Mouse (Mus musculus): ENCODE measurements around the gene Plb1. TPM values are rescaled to one million over a fixed set of nuclear protein-coding genes. Genes with fewer than 3 reads are reported as not detected.

Gene Plb1
- 1 to 10 TPM in 1 of 2 experiments, under 1 TPM in 1; 0.91 to 1.8 TPM for total RNA-seq (2021)
- long read RNA-seq, experiment 1, partial matches to known transcripts: 0 of 1 reads
- long read RNA-seq, experiment 1, other reads (novel, unspliced or antisense): 1 of 1 reads
- long read RNA-seq, experiment 2: 0 reads

DNA sequence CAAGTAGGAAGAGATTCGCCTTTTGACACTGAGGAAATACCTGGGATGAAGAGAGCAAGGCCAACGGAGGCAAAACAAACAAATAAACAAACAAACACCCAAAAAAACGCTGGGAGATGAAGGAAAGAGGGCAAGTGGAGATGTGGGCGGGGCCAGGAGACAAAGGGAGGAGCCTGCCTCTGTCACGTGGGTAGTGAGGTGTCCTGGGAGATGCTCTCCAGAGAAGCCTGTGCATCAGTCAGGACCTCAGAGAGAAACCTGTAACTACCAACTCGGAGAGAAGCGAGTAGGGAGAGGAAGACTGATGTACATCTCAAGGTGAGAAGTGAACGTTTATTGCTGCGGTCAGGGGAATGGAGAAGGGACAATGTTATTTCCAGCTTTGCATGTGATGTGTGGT is at the start of gene Plb1:
Gene Plb1, plus strand, starts transcription at position 235 of the 400 bp plus-strand sequence.
- no peak for DNase-seq (ENCODE audit: extremely low spot score in 1 of 2, low spot score in 2 of 2)
- intact Hi-C loops (cut with DNase I): no loop called here
- no peak within 1 kb of the TSS for H3K4me3 ChIP-seq
- TF ChIP-seq CTCF (IDR thresholded peaks at IDR 0.05): no peak
- no peak within 1 kb of the TSS for H3K27ac ChIP-seq

DNA sequence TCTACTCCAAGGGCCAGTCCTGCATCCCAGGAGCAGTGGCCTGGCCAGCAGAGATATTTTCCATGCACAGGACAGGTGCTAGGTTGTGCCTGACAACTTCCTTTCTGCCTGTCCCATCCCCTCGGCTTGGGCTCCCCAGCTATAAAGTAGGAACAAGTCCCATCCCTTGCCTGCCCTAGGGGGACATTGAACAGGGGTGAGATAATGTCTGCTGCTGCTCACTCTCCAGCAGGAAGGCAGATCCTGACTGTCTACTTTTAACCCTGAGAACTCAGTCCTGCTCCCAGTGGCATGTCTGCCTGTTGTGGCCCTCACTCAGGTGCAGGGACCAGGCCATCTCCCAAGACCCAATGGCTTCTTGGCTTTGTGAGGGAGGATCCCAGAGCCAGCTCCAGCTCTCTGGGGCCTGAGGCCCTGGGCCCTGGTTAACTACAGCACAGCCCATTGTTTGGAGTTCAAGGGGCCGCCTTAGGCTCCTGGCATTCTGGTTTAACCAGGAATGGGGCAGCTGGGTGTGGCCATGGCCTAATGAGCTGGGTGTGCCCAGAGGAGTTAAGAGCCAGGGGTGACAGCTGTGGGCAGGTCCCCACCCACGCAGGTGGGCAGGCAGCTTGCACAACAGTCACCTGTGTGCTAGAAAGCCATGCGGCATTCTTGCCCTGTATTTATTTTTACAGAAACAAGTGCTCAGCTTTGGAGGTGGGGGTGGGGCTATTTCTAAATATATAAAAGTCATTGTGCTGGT is 49.5 kb upstream of the Plb1 start:
- intact Hi-C loops (cut with DNase I): no loop called here
- no peak overlapping the region for H3K4me3 ChIP-seq
- no peak overlapping the region for H3K27ac ChIP-seq
- DNase-seq (ENCODE audit: extremely low spot score in 1 of 2, low spot score in 2 of 2): no peak
- TF ChIP-seq CTCF (IDR thresholded peaks at IDR 0.05): no peak

DNA sequence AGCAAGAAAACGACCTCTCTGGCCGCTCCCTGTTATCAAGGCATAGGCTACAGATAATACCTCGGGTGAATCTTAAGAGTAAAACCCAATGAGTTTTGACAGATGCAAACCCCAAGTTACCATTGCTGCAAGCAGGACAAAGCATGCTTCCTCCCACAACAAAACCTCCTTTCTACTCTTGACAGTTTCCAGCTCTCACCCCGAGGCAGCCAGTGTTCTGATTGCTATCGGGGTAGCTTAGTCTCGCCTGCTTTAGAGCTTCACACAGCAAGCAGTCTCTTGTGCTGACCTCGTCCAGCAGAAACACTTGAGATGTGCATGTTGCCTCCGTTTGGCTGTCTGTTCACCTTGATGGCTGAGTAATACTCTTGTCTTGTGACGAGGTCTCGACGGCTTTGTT is 44.8 kb upstream of the Plb1 start:
- intact Hi-C loops (cut with DNase I): no loop called here
- no peak overlapping the region for H3K4me3 ChIP-seq

DNA sequence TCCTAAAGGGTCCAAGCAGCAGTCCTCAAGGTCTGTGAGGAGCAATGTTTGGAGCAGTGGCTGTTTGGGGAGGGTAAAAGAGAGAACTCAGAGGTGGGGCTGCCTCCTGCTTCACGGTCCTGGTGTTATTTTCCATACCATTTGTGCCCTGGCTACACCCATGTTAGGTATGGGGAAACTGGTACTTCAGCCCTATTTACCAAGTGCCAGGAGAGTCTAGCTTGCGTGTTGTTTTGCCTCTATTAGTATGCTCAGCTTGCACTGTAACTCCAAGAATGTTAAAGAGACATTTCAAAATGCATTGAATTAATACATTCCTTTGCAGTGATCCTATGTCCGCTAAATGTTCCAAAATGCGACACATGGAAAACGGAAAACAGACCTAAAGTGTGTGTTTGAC is 41.2 kb upstream of the Plb1 start:
- intact Hi-C loops (cut with DNase I): loop anchor here (10.0 kb wide), 1 partner anchor 596 kb away; the partner anchor contains the start of gene Mrpl33
- Histone ChIP-seq H3K4me3 (no peak overlapping the region), H3K27ac (no peak overlapping the region)
- TF ChIP-seq CTCF (IDR thresholded peaks at IDR 0.05): no peak
- no peak for DNase-seq (ENCODE audit: extremely low spot score in 1 of 2, low spot score in 2 of 2)

More for the DNA sequence above, 44.8 kb upstream of the Plb1 start:
- no peak overlapping the region for H3K27ac ChIP-seq
- TF ChIP-seq CTCF (IDR thresholded peaks at IDR 0.05): no peak
- DNase-seq (ENCODE audit: extremely low spot score in 1 of 2, low spot score in 2 of 2): no peak

DNA sequence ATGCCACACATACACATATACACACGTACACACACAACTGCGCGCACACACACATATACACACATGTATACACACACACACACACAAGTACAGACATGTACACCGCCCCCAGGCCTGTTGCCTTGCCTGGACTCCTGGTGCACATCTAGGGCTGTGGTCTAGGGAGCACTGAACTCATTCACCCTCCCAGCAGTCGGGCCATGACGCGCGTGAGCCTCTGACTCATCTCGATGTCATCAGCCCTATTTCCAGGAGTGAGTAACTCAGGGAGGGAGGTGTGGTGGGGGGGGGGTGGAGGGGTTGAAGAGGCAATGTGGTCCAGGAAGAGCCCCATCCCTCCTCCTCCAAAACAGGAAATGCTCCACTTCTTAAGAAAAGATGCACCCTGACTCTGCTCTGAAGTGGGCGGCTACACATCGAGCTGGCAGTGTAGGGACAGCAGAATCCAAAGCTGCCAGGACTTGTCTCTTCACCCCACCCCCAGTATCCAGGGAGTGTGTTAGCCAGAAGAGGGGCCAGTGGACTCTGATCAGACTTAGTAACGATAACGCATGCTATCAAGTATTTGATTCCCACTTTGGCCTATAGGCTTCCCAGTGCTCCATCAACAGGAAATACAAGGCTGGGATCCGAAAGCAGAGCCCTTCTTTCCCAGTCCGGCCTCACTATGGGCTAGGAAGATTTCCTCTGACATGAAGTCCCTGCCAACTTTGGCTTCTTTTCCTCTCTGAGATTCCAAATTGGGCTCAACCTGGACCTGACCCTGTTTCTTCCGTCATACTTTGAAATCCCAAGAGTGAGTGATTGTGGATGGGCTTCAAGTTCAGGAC is 40.3 kb upstream of the Plb1 start:
- H3K27ac ChIP-seq: no peak overlapping the region
- H3K4me3 ChIP-seq: no peak overlapping the region
- no peak for DNase-seq (ENCODE audit: extremely low spot score in 1 of 2, low spot score in 2 of 2)
- TF ChIP-seq CTCF (IDR thresholded peaks at IDR 0.05): no peak
- intact Hi-C loops (cut with DNase I): loop anchor here (10.0 kb wide), 1 partner anchor 597 kb away; the partner anchor contains the start of gene Mrpl33

DNA sequence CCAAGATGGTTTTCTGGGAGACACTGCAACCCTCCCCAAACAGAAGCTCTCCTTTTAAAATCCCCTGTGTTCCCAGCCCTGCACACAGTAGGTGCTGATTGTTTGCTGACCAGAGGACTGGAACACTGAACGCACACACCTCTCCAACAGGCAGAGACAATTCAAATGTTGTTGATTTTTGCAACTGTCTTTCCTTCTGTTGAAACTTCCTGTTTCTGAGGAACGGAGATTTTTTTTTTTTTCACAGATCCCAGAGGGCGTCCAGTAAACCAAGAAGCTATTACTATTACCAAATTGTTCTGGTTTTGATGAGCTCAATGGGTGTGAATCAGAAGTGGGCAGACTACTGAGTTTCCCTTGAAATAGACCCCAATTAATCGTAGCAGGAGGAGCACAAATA is 38.3 kb upstream of the Plb1 start:
- TF ChIP-seq CTCF (IDR thresholded peaks at IDR 0.05): no peak
- intact Hi-C loops (cut with DNase I): loop anchor here (10.0 kb wide), 1 partner anchor 599 kb away; the partner anchor contains the start of gene Mrpl33
- no peak for DNase-seq (ENCODE audit: extremely low spot score in 1 of 2, low spot score in 2 of 2)
- no peak overlapping the region for H3K4me3 ChIP-seq
- H3K27ac ChIP-seq: no peak overlapping the region

DNA sequence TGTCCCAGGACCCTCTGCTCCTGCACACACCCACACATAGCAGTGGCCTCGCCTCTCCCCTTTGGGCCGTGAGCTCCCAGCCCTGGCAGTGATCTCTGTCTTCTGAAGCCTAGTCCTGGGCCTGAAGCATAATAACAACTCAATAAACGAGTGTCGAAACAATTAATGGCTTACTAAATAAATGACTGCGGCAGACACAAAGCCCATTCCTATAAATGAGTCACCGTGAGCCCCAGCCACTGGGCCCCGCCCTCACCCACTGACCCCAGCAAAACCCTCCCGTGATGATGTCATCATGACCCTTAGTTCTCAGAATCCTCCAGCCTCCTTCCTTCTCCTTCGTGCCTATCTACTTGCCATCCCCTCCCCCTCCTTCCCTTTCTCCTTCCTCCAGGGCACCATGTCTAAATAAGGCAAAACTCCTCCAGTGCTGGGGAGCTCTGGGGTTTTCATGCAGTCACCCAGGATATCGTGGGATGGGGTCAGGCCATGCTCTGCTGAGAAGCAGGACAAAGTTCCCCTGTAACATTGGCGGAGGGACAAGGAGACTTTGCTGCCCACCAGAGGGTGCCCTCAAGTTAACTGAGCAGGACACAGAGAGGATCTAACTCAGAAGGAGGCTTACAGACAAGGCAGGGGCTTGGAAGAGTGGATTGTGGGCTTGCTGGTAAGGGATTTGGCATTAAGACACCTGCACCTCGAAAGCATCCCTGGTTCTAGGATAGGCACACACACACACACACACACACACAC is 36.5 kb upstream of the Plb1 start:
- Histone ChIP-seq H3K27ac (no peak overlapping the region), H3K4me3 (no peak overlapping the region)
- DNase-seq (ENCODE audit: extremely low spot score in 1 of 2, low spot score in 2 of 2): no peak
- intact Hi-C loops (cut with DNase I): loop anchor here (5.0 to 10.0 kb wide), 3 partner anchors 54 to 601 kb away; partner anchors contain the start of gene Mrpl33
- TF ChIP-seq CTCF (IDR thresholded peaks at IDR 0.05): no peak

DNA sequence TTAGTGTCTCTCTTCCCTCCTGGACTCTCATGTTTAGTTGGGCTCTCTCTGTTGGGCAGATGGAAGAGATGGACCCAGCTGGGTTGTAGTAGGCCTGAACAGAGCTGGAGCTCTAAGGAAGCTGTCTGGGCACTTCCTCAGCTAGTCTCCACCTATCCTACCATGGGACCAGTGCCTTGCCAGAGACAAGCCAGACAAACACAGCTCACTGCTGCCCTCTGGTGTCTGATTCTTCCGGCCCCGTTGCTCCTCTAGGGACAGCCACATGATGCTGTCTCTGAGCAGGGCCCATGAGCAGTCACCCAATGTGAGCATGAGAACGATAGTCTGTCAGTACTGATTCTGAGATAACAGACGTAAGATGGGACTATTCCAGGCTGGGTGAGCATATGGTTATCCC is 34.8 kb upstream of the Plb1 start:
- intact Hi-C loops (cut with DNase I): loop anchor here (1.0 to 10.0 kb wide), 4 partner anchors 55 to 634 kb away; partner anchors contain the start of gene Mrpl33
- Histone ChIP-seq H3K4me3 (no peak overlapping the region), H3K27ac (no peak overlapping the region)
- peak; percentile 88 to 91 for DNase-seq (ENCODE audit: extremely low spot score in 1 of 2, low spot score in 2 of 2)
- peak; percentile 96 for TF ChIP-seq CTCF (IDR thresholded peaks at IDR 0.05)

DNA sequence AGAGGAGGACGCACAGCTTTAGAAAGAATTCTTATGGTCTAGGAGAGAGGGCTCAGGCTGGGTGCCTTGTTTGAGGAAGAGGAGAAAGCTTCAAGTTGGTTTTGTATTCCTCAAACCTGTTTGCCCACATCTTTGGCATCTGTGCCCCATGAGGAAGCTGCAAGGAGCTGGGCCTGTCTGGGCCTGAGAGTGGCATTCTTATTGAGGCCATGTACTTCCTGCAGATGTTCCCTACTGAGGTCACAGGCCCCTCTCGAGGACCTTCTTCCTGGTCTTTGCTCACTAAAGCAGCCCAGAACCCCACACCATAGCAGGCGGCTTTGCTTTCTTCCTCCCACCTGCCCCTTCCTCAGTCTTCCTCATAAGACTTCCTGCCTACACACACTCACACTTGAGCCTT is 33.4 kb upstream of the Plb1 start:
- intact Hi-C loops (cut with DNase I): loop anchor here (5.0 to 10.0 kb wide), 3 partner anchors 57 to 604 kb away; partner anchors contain the start of gene Mrpl33
- no peak for TF ChIP-seq CTCF (IDR thresholded peaks at IDR 0.05)
- Histone ChIP-seq H3K4me3 (no peak overlapping the region), H3K27ac (no peak overlapping the region)
- no peak for DNase-seq (ENCODE audit: extremely low spot score in 1 of 2, low spot score in 2 of 2)

- Histone ChIP-seq H3K27ac (no peak overlapping the region), H3K4me3 (no peak overlapping the region)
- TF ChIP-seq CTCF (IDR thresholded peaks at IDR 0.05): no peak
- DNase-seq (ENCODE audit: extremely low spot score in 1 of 2, low spot score in 2 of 2): no peak
- intact Hi-C loops (cut with DNase I): loop anchor here (5.0 to 10.0 kb wide), 3 partner anchors 57 to 605 kb away; partner anchors contain the start of gene Mrpl33
Observed at GRCm38 (mm10) chr5:32199594-32199993, 32.9 kb upstream of the Plb1 start.

- Histone ChIP-seq H3K27ac (no peak overlapping the region), H3K4me3 (no peak overlapping the region)
- intact Hi-C loops (cut with DNase I): loop anchor here (10.0 kb wide), 1 partner anchor 310 kb away; no protein-coding TSS in a partner anchor
- peak; percentile 49 for TF ChIP-seq CTCF (IDR thresholded peaks at IDR 0.05)
- no peak for DNase-seq (ENCODE audit: extremely low spot score in 1 of 2, low spot score in 2 of 2)
Observed at GRCm38 (mm10) chr5:32204653-32205052, 27.9 kb upstream of the Plb1 start.

Measured in left cerebral cortex, adult 2 months (tissue).